Mouse (Mus musculus) lung, postnatal 0 days (tissue): ENCODE data around the gene Wbp11.

Source experiments
- CTCF ChIP-seq: IDR thresholded peaks from 2 replicates; pipeline ENCODE4 v1.5.1; 2016; ENCODE audit warnings: antibody characterized with exemption, mild to moderate bottlenecking
- EP300 ChIP-seq: IDR thresholded peaks from 2 replicates; pipeline ENCODE4 v1.6.1; 2016; ENCODE audit warnings: antibody characterized with exemption, mild to moderate bottlenecking, control low read depth

DNA sequence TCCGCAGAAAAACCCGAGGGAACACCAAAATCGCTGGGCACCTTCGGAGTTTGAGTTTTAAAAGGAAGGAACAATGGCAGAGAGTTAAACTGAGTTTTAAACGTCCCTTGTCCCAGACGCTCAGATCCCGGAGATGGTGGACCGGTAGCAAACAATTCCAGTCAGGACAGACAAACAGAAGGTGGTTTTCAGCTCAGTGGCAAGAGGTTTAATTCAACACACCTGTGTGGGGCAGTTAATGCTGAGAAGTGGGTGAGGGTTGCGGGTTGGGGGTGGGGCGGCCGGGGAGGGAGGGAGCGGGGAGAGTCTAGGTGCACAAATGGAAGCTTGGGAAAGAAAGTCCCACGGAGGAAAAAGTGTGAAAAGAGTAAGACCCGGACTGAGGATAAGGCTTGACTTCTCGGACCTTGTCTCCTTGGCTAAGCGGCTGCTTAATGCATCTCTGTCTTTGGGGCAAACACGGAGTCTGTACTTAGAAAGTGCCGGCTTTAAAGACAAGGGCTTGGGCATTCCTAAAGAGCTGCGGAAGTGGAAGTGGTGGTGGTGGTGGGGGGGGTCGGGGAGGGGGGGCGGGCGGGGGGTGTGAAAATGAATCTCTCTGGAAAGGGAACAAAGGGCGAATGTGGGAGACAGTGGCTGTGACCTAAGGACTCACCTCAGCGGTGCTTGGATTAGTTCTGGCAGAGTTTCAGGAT, 34.1 kb downstream of the Wbp11 start:
- TF ChIP-seq CTCF, result no peak
- no peak for TF ChIP-seq EP300
